Mouse (Mus musculus): ENCODE results near the gene Sox15. TPM values are rescaled to one million over a fixed set of nuclear protein-coding genes. Genes with fewer than 3 reads are reported as not detected.
"Not testable (repeated sequence)": the region's sequence is repeated elsewhere in the genome, so short reads cannot be mapped to it uniquely, and the experiment has no call there.

The Sox15 gene
- not detected for total RNA-seq (2022)

GRCm38 (mm10) chr11:69655264-69656064 is at the start of gene Sox15:
Gene Sox15 (plus strand): TSS chr11:69655314.
- no peak for DNase-seq

- peak; percentile 56 for DNase-seq
Observed at GRCm38 (mm10) chr11:69605726-69606490, 49.2 kb upstream of the Sox15 start, which contains the start of gene Atp1b2. Gene Atp1b2 (minus strand): TSS chr11:69605942.

DNA sequence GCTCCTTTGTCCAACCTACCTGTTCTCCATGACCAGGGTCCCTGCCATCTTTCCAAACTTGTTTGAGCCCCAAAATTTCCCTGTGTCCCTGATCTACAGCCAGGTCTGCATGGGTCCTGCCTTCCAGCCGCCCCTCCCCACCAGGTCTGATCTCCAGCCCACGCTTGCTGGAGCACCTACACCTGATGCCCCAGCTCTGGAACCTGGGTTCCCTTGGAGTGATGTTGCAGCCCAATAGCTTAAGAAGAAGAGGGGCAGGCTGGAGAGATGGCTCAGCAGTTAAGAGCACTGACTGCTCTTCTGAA is 48.7 kb upstream of the Sox15 start:
- no peak for DNase-seq

GRCm38 (mm10) chr11:69606832-69607231 is 48.3 kb upstream of the Sox15 start:
- DNase-seq: no peak

DNA sequence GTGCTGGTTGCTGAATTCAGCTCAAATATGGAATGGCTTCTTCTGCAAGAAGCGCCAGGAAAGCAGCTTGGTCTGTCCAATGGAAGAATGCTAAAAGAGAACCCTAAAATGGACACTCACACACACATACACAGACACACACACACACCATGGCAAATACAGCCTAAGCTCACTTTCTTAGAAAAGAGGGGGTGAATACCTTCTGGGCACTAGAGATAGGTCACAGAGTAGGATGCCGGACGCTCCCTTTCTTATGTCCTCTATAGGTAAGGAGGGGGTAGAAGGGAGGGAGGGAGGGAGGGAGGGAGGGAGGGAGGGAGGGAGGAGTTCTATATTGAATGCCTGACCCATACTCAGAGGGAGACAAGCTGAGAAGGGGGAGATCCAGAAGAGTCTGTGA is 46.6 kb upstream of the Sox15 start:
- DNase-seq: no peak

GRCm38 (mm10) chr11:69609416-69609815 is 45.7 kb upstream of the Sox15 start:
- no peak for DNase-seq

- DNase-seq: no peak
Observed at GRCm38 (mm10) chr11:69610899-69611298, 44.2 kb upstream of the Sox15 start.

GRCm38 (mm10) chr11:69613553-69614256 is 41.4 kb upstream of the Sox15 start:
- DNase-seq: peak; percentile 81

DNA sequence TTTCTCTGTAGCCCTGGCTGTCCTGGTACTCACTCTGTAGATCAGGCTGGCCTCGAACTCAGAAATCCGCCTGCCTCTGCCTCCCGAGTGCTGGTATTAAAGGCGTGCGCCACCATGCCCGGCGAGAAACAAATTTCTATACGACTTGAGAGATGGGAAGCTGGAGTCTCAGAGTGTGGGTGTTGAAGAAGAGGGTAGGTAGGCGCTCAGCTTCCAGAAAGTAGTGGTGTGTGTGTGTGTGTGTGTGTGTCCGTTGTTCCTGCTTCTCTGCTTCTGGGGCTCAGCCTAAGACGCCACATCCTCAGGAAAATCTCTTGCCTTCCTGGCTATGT is 40.9 kb upstream of the Sox15 start:
- not testable (repeated sequence) for DNase-seq

DNA sequence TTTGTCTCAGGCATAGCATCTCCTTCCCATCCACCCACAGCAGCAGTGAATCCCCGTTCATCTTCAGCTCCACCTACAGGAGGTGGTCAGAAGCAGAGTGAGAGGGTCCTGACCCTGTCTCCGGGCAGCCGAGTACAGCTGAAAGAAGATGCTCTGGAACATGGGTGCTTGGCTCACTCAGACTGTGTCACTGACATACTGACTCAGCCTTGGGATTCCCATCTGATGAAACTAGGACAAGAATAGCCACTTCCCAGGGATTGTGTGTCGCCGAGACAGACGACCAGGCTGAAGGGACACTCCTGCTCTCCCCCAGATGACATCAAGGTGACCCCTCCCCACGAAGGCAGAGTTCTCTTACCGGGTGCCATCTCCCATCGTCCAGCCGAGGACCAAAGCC is 38.3 kb upstream of the Sox15 start:
- no peak for DNase-seq

GRCm38 (mm10) chr11:69617805-69618204 is 37.3 kb upstream of the Sox15 start, which contains the start of gene Shbg:
Gene Shbg (minus strand): TSS chr11:69617905.
- no peak for DNase-seq

DNA sequence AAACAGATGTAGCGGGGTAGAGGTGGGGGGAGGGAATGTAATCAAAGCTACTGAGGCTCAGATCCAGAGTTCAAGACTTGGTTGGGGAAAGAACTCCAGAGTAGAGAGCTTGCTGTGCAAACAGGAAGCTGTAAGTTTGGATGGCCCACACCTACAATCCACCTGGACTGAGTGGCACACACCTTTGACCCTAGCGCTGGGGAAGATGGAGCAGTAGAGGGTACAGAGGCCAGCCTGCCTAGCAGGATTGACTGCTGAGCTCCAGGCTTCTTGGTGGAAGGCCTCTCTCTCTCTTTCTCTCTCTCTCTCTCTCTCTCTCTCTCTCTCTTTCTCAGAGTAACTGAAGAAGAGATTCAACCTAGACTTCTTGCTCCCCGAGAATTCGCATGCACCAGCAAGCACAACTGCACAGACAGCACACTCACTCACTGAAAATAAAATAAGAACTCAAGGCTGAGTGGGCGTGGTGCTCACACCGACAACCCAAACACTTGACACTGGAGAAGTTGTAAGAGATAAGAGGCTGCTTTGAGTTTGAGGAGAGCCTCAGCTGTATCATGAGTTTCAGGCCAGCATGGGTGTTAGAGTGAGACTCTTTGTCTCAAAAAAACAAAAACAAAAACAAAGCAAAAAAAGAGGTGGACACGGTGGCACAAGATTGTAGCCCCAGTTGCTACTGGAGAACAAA is 34.6 kb upstream of the Sox15 start:
- DNase-seq: no peak

DNA sequence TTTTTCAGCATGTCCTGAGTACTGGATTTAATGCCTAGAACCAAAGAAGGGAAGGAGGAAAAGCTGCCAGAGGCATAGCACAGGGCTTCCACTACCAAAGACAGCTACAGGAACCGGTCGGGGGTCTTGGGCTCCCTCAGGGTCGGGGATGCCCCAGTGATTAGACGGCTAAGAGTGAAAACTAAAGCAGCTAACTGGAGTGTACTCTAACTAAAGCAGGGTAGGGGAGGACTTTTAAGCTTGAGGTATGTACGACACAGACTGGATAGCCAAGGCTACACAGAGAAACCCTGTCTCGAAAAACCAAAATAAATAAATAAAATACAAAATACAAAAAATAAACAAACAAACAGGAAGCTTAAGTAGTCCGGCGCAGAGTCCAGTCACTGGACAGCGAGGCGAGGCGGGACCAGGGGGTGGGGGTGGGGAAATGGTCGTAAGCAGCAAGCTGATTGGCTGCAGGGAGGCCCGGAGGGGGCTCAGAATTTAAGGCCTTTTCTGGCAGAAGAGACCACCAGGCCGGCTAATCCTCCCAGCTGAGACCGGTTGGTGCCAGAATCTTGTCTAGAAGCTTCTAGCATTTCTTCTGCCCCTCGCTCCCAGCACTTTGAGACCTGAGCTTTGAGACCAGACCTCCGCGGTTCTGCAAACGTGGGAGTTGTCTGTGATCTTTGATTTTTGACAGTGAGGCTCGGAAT is 33.4 kb upstream of the Sox15 start, which contains the start of gene Sat2:
TSS of gene Sat2 (plus strand) at position 454 of the 698 bp plus-strand sequence.
- DNase-seq: no peak

GRCm38 (mm10) chr11:69622406-69622805 is 32.7 kb upstream of the Sox15 start:
- DNase-seq: no peak

DNA sequence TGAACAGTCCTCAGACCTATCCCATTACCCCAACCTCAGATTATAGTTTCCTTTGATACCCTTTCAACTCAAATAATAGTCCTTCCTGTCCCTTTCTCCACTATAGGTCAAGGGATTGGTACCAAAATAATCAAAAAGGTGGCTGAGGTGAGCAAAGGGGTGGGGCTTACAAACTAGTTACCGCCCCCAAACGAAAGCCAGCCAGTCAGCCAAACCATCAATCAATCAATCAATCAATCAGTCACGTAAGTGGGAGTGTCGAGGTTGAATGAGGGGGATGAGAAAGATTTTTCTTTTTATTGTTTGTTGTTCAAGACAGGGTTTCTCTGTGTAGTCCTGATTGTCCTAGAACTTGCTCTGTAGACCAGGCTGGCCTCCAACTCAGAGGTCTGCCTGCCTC is 32.1 kb upstream of the Sox15 start:
- DNase-seq: no peak

- not testable (repeated sequence) for DNase-seq
Observed at GRCm38 (mm10) chr11:69624339-69624738, 30.8 kb upstream of the Sox15 start.

GRCm38 (mm10) chr11:69628286-69628685 is 26.8 kb upstream of the Sox15 start:
- DNase-seq: peak; percentile 65

DNA sequence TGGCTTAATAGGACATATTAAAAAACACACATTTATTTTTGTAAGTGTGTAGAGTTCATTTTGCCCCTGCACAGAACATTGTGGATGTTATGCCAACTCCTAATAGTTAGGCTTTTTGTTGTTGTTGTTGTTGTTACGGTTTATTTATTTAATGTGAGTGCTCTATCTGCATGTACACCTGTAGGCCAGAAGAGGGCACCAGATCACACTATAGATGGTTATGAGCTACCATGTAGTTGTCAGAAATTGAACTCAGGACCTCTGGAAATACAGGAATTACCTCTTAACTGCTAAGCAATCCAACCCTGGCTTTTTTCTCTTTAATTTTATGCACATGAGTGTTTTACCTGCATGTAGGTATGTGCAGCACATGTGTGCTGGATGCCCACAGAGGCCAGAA is 25.3 kb upstream of the Sox15 start:
- DNase-seq: no peak

DNA sequence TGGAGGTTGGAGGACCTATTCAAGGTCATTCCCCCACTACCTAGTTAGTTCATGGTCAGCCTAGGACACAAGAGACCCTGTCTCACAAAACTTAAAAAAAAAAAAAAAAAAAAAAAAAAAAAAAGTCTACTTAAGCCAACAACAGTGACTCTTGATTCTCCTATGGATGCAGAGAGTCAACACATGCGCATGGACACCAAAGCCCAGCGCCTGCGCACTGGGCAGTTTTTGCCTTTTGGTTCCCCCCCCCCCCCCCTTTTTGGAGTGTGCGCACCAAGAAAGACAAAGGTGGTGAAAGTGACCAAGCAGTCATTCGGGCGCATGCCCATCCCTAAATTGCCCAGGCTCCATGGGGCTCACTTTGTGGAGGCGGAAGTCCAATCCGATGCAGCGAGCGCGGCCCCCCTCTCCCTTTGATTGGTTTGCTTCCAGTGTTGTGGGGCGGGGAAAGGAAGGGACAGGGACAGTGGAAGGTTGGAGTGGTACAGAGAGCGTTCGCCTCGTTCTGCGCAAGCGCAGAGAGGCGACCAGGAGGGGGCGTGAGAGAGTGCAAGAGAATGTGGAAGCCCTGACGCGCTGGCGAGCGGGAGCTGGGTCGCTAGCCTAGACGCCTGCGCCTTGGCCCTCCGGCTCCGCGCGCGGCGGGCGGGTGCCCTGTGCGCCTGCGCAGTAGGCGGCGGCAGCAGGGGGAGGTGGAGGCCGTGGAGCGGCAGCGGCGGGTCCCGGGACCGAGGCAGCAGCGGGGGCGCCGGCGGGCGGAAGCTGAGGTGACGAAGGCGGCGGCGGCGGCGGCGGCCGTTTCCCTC is 22.6 kb upstream of the Sox15 start, which contains the start of gene Fxr2:
TSS of gene Fxr2 (plus strand) at position 707 of the 806 bp plus-strand sequence.
- peak; percentile 100 for DNase-seq

DNA sequence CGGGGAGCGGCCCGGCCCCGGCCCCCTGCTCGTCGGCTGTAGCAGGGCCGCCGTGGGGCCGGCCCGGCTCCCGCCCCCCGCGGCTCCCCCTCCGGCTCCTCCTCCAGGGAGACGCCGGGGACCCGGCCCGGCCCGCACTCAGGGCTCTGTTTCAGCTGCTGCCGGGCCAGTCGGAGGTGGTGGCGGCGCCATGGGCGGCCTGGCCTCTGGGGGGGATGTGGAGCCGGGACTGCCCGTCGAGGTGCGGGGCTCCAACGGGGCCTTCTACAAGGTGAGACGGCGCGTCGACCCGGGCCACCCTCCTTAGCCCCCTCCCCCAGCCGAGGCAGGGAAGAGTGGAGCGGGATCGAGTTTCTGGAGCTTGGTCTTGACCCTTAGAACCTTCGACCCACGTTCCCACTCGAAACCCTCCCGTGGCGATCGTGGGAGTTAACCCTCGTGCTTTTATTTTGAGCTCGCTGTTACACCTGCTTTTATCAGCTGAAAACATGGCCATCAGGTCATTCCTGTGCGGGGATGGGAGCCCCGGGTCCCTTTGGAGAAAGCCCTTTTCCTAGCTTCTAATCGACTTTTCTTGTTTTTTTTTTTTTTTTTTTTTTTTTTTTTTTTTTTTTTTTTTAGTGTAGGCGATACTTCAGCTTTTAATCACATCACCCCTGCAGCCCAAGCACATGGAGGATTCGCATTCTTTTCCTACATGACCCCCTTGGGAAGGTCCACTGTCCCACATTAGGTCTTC is 21.8 kb upstream of the Sox15 start:
- DNase-seq: peak; percentile 56

Measured in adrenal gland, adult 8-10 months (tissue).